Mouse (Mus musculus) liver, embryonic 11.5 days (tissue): ENCODE results near the gene Synm. TPM values are rescaled to one million over a fixed set of nuclear protein-coding genes. Genes with fewer than 3 reads are reported as not detected.

Experiments used
- ATAC-seq: fragments of 200-750 bp; cut with Nextera tagmentation; replicated peaks from 2 replicates; pipeline ENCODE4 v1.8.0; 2017; ENCODE audit warnings: moderate number of reproducible peaks, mild to moderate bottlenecking, moderate TSS enrichment, moderate library complexity; ENCODE audit not compliant: low FRiP score
- DNase-seq: peaks from one replicate; pipeline ENCODE4 v3.0.0-alpha.2; 2017; ENCODE audit warnings: low spot score
- H3K27ac ChIP-seq: fragments of 300-500 bp; sonication (generic); 2 replicates; pipeline ENCODE4 v1.5.1; 2014; ENCODE audit warnings: mild to moderate bottlenecking, low read depth, low read length, control low read depth
- H3K27me3 ChIP-seq: fragments of 300-500 bp; sonication (generic); replicated peaks from 2 replicates; pipeline ENCODE4 v1.6.1; 2014; ENCODE audit warnings: low read length, mixed read lengths; ENCODE audit not compliant: control insufficient read depth, insufficient read depth
- H3K36me3 ChIP-seq: fragments of 300-500 bp; sonication (generic); 2 replicates; pipeline ENCODE4 v1.6.1; 2014; ENCODE audit warnings: mild to moderate bottlenecking, low read length, moderate library complexity, mixed read lengths; ENCODE audit not compliant: control insufficient read depth, insufficient read depth
- H3K4me1 ChIP-seq: fragments of 300-500 bp; sonication (generic); replicated peaks from 2 replicates; pipeline ENCODE4 v1.6.1; 2014; ENCODE audit warnings: low read length, mixed read lengths; ENCODE audit not compliant: control insufficient read depth, insufficient read depth
- H3K4me2 ChIP-seq: fragments of 300-500 bp; sonication (generic); 2 replicates; pipeline ENCODE4 v1.6.1; 2014; ENCODE audit warnings: mild to moderate bottlenecking, control low read depth, moderate library complexity
- H3K4me3 ChIP-seq: fragments of 300-500 bp; sonication (generic); 2 replicates; pipeline ENCODE4 v1.5.1; 2014; ENCODE audit warnings: low read depth, low read length, control low read depth
- H3K9ac ChIP-seq: fragments of 300-500 bp; sonication (generic); 2 replicates; pipeline ENCODE4 v1.6.1; 2014; ENCODE audit warnings: low read depth, low read length, control low read depth
- H3K9me3 ChIP-seq: fragments of 300-500 bp; sonication (generic); 2 replicates; pipeline ENCODE4 v1.6.1; 2016; ENCODE audit warnings: low read length, inconsistent platforms, mixed read lengths; ENCODE audit not compliant: control insufficient read depth
- WGBS: fragments of 180-500 bp; shearing (Covaris S2); extraction: QIAGEN DNeasy Blood & Tissue Kit; methylation state at CpG from one replicate; pipeline ENCODE4 v1.1.7; 2014; 5-methylcytosine and 5-hydroxymethylcytosine counted together
- polyA plus RNA-seq: library from polyadenylated mRNA; unstranded; fragments of >200 nt; fragmentation: Nextera tagmentation; extraction: Ambion mirVana; gene quantifications from 2 replicates; pipeline ENCODE4 v1.2.1, GENCODE M21; 2014

Synm gene
- polyA plus RNA-seq, 1 experiment from 2014 or later: 0.23 TPM

DNA sequence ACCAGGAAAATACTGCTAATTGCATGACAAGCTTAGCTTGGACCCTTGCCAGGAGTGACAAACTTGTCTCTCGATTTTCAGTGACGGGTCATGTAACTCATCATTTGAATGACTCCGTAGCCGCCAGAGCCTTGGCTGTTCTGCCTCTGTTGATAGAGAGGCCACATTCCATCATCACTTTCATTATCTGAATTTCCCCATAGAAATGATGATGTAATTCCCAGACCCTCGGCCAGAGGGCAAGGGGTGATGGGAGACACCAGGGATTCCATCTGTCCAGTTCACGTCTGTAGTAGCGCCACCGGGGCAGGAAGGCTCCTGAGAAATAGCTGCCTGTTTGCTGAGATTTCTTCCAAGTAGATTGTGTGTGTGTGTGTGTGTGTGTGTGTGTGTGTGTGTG, 40.7 kb downstream of the Synm start:
- H3K9ac ChIP-seq: no peak overlapping the region
- no peaks in the 10 kb centered on the region for H3K27me3 ChIP-seq
- no peak for DNase-seq
- no peak overlapping the region for H3K4me2 ChIP-seq
- no peak overlapping the region for H3K27ac ChIP-seq
- no peaks in the 10 kb centered on the region for H3K36me3 ChIP-seq
- no peak overlapping the region for H3K4me3 ChIP-seq
- no peak for ATAC-seq
- 73% methylated on average over 8 of the region's 8 CpGs for WGBS
- H3K9me3 ChIP-seq: no peaks in the 10 kb centered on the region
- H3K4me1 ChIP-seq: no peaks in the 10 kb centered on the region

GRCm38 (mm10) chr7:67717520-67717919, 42.0 kb downstream of the Synm start:
- Histone ChIP-seq H3K27me3 (no peaks in the 10 kb centered on the region), H3K4me3 (no peak overlapping the region), H3K9me3 (no peaks in the 10 kb centered on the region), H3K9ac (no peak overlapping the region), H3K4me1 (no peaks in the 10 kb centered on the region), H3K4me2 (no peak overlapping the region), H3K36me3 (no peaks in the 10 kb centered on the region), H3K27ac (no peak overlapping the region)
- DNase-seq (no peak), ATAC-seq (no peak)
- WGBS: 72% methylated on average over 3 of the region's 3 CpGs

GRCm38 (mm10) chr7:67716925-67717324, 42.6 kb downstream of the Synm start:
- Histone ChIP-seq H3K4me2 (no peak overlapping the region), H3K4me3 (no peak overlapping the region), H3K36me3 (no peaks in the 10 kb centered on the region), H3K9me3 (no peaks in the 10 kb centered on the region), H3K4me1 (no peaks in the 10 kb centered on the region), H3K27me3 (no peaks in the 10 kb centered on the region), H3K9ac (no peak overlapping the region), H3K27ac (no peak overlapping the region)
- DNase-seq: no peak
- ATAC-seq: no peak
- 78% methylated on average over 10 of the region's 10 CpGs for WGBS

- 75% methylated on average over 10 of the region's 11 CpGs for WGBS
- Histone ChIP-seq H3K4me3 (no peak overlapping the region), H3K27ac (no peak overlapping the region), H3K9me3 (no peaks in the 10 kb centered on the region), H3K4me2 (no peak overlapping the region), H3K36me3 (no peaks in the 10 kb centered on the region), H3K4me1 (no peaks in the 10 kb centered on the region), H3K9ac (no peak overlapping the region), H3K27me3 (no peaks in the 10 kb centered on the region)
- DNase-seq (no peak), ATAC-seq (0 out of 2 replicates have a peak, but pooled peaks have one; percentile 18)
These were observed 43.2 kb downstream of the Synm start for GRCm38 (mm10) chr7:67716213-67716878.

DNA sequence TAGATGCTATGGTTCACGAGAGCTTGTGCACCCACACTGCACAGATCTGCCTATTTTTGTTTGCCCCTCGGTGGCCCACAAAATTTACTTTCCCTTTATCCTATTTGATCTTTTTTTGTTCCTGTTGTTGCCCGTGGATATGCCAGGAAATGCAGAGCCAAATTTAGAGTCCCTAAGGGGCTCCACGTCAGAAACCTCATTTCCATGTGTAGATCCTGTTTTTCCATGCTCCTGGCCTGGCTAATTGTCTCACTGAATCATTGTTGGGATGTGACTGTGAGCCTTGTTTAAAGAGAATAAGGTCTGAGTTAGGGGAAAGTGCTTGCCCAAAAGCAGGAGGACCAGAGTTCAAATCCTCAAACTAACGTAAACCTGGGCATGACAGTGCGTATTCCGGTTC, 44.4 kb downstream of the Synm start:
- WGBS: 74% methylated on average over 7 of the region's 7 CpGs
- Histone ChIP-seq H3K9me3 (no peaks in the 10 kb centered on the region), H3K4me2 (no peak overlapping the region), H3K4me1 (no peaks in the 10 kb centered on the region; the same call in 1 of the 2 replicates), H3K36me3 (no peaks in the 10 kb centered on the region), H3K27me3 (no peaks in the 10 kb centered on the region), H3K4me3 (no peak overlapping the region), H3K27ac (no peak overlapping the region), H3K9ac (no peak overlapping the region)
- no peak for ATAC-seq
- DNase-seq: no peak

DNA sequence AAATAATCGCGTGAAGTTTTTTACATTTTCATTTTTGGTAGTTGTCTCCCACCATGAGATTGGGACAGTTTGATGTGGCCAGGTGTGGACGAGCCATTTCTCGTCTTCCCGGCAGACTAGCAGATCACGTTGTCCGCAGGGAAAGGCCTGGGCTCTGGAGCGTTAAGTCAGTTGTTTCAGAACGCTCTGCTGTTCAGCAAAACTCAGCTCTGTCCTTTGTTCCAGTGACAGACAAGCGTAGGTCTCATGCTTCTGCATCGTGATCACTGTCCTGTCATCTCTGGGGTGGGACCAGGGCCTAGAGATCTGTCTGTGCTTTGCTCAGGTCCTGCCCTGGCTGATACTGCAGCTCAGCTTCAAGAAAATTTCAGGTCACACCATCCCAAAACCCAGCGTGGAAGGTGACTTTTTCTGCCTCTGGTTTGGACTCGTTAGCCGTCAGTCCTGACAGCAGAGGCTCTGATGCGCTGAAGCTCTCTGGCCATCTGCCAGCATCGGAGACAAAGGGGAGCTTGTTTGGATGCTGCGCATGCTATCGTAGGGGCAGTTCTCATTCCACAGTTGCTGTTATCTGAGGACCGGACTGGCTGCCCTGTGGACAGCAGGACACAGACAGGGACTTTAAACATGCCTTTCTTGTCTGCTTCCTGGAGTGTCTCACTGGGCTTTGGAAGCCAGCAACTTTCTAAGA, 45.6 kb downstream of the Synm start:
- H3K36me3 ChIP-seq: no peaks in the 10 kb centered on the region
- no peak overlapping the region for H3K4me2 ChIP-seq
- H3K27me3 ChIP-seq: no peaks in the 10 kb centered on the region
- no peak for ATAC-seq
- H3K9ac ChIP-seq: no peak overlapping the region
- no peaks in the 10 kb centered on the region; the same call in 1 of the 2 replicates for H3K4me1 ChIP-seq
- no peak for DNase-seq
- WGBS: 84% methylated on average over 19 of the region's 19 CpGs
- no peak overlapping the region for H3K27ac ChIP-seq
- H3K9me3 ChIP-seq: no peaks in the 10 kb centered on the region
- H3K4me3 ChIP-seq: no peak overlapping the region

DNA sequence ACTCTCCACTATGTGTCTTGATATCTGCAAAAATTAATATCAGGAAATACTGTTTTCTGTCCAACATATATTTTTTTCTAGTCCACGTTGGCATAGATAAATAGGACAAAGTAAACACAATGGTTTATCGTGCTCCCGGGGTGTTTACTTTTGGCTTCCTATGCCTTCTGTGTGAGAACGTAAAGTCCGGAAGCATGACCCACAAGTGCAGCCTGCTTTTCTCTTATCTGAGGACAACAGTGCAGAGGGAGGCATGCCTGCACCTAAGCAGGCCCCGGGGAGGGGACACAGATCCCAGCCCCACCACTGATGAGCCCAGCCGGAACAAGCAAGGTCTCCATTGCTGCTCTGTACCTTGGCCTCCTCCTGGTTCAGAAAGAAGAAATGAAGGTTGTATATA, 49.3 kb downstream of the Synm start:
- no peaks in the 10 kb centered on the region for H3K9me3 ChIP-seq
- H3K27me3 ChIP-seq: no peaks in the 10 kb centered on the region
- ATAC-seq (peak; percentile 96), DNase-seq (peak; percentile 46)
- 36% methylated on average over 7 of the region's 7 CpGs for WGBS
- H3K36me3 ChIP-seq: no peaks in the 10 kb centered on the region
- peak overlapping the region; percentile 47 for H3K4me2 ChIP-seq
- no peak overlapping the region for H3K4me3 ChIP-seq
- H3K4me1 ChIP-seq: no peaks in the 10 kb centered on the region; the same call in 1 of the 2 replicates
- no peak overlapping the region for H3K9ac ChIP-seq
- peak overlapping the region; percentile 35; the same call in 1 of the 2 replicates for H3K27ac ChIP-seq

DNA sequence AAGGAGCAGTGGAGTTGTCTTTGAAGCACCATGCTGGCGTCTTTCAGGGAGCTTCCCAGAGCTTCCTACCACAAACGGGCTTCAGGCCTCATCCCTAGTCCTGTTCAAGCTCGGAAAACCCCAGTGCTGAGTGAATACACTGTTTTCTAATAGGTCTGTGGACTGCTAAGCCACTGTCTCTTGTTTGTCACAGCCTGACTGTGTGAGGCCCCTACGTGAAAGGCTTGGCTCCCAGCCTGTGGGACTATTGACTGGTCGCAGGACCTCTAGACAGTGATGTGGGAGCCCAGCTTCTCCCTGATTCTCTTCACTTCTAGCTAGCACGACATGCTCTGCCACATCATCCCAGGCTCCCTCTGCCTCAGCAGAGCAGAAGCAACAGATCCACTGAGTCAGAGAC, 51.4 kb downstream of the Synm start:
- DNase-seq: no peak
- Histone ChIP-seq H3K36me3 (no peaks in the 10 kb centered on the region), H3K27ac (no peak overlapping the region), H3K4me1 (no peaks in the 10 kb centered on the region; the same call in 1 of the 2 replicates), H3K9me3 (no peaks in the 10 kb centered on the region), H3K9ac (no peak overlapping the region), H3K4me3 (no peak overlapping the region), H3K27me3 (no peaks in the 10 kb centered on the region), H3K4me2 (no peak overlapping the region)
- no peak for ATAC-seq
- 82% methylated on average over 6 of the region's 6 CpGs for WGBS
